Mouse (Mus musculus) heart, postnatal 0 days (tissue): ENCODE measurements around the gene Msh2. TPM values are rescaled to one million over a fixed set of nuclear protein-coding genes. Genes with fewer than 3 reads are reported as not detected.

Experiments
- ATAC-seq: fragments of 200-750 bp; cut with Nextera tagmentation; 2 replicates; pipeline ENCODE4 v1.8.0; 2017; ENCODE audit warnings: low read depth, moderate number of reproducible peaks, moderate library complexity; ENCODE audit not compliant: insufficient read depth
- DNase-seq: peaks from one replicate; pipeline ENCODE4 v3.0.0-alpha.2; 2016; ENCODE audit warnings: low spot score
- H3K27ac ChIP-seq: fragments of 300-500 bp; sonication (generic); 2 replicates; pipeline ENCODE4 v1.5.1; 2014; ENCODE audit warnings: low read depth, mild to moderate bottlenecking
- H3K27me3 ChIP-seq: fragments of 300-500 bp; sonication (generic); 2 replicates; pipeline ENCODE4 v1.6.1; 2014; ENCODE audit warnings: low read length, mixed read lengths; ENCODE audit not compliant: control insufficient read depth, insufficient read depth
- H3K36me3 ChIP-seq: fragments of 300-500 bp; sonication (generic); replicated peaks from 2 replicates; pipeline ENCODE4 v1.6.1; 2014; ENCODE audit warnings: low read length, mixed read lengths; ENCODE audit not compliant: control insufficient read depth, insufficient read depth
- H3K4me1 ChIP-seq: fragments of 300-500 bp; sonication (generic); 2 replicates; pipeline ENCODE4 v1.6.1; 2014; ENCODE audit warnings: antibody characterized with exemption; ENCODE audit not compliant: control insufficient read depth, insufficient read depth
- H3K4me2 ChIP-seq: fragments of 300-500 bp; sonication (generic); 2 replicates; pipeline ENCODE4 v1.6.1; 2014; ENCODE audit warnings: low read depth, mild to moderate bottlenecking, low read length, moderate library complexity
- H3K4me3 ChIP-seq: fragments of 300-500 bp; sonication (generic); 2 replicates; pipeline ENCODE4 v1.5.1; 2014; ENCODE audit warnings: low read depth, low read length
- H3K9ac ChIP-seq: fragments of 300-500 bp; sonication (generic); replicated peaks from 2 replicates; pipeline ENCODE4 v1.6.1; 2014; ENCODE audit warnings: low read depth, low read length, mixed read lengths
- H3K9me3 ChIP-seq: fragments of 300-500 bp; sonication (generic); replicated peaks from 2 replicates; pipeline ENCODE4 v1.6.1; 2016; ENCODE audit warnings: low read length; ENCODE audit not compliant: control insufficient read depth
- CTCF ChIP-seq: IDR thresholded peaks from 2 replicates; pipeline ENCODE4 v1.5.1; 2016; ENCODE audit warnings: antibody characterized with exemption, control low read depth, low read depth
- EP300 ChIP-seq: IDR thresholded peaks from 2 replicates; pipeline ENCODE4 v1.6.1; 2016; ENCODE audit warnings: antibody characterized with exemption, low read depth
- WGBS: fragments of 180-500 bp; shearing (Covaris S2); extraction: QIAGEN DNeasy Blood & Tissue Kit; methylation state at CpG from one replicate; pipeline ENCODE4 v1.1.7; 2014; 5-methylcytosine and 5-hydroxymethylcytosine counted together
- polyA plus RNA-seq: library from polyadenylated mRNA; unstranded; fragments of >200 nt; fragmentation: Nextera tagmentation; extraction: Ambion mirVana; gene quantifications from 2 replicates; pipeline ENCODE4 v1.2.1, GENCODE M21; 2015
- total RNA-seq: library from RNA; depleted of rRNA; stranded (reverse); fragments of >200 nt; gene quantifications from 2 replicates; pipeline ENCODE4 v1.2.3, GENCODE M21; 2014; ENCODE audit warnings: low replicate concordance

The Msh2 gene
- total and polyA plus RNA-seq, 2 experiments from 2014 or later = 18.7 to 21.8 TPM

DNA sequence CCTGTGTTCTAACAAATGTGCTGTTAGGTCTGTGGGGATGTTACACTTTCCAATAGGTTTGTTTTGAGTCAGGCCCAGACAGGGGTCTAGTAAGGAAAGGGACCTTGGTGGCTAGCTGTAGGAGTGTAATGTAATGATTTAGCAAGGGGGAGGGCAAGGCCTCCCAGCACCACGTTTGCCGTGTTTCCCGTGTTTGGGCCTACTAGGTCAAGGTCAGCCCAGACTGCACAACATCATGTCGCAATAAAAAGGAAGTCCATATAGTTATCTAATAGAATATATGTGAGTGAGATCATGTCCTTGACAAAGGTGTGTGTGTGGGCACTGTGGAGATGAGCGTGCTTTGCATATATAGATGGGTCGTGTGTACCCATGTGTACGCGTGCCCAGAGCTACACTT, 17.1 kb downstream of the Msh2 start:
- 87% methylated on average over 8 of the region's 8 CpGs for WGBS
- H3K36me3 ChIP-seq = peaks cover 40% of the 10 kb centered on the region

DNA sequence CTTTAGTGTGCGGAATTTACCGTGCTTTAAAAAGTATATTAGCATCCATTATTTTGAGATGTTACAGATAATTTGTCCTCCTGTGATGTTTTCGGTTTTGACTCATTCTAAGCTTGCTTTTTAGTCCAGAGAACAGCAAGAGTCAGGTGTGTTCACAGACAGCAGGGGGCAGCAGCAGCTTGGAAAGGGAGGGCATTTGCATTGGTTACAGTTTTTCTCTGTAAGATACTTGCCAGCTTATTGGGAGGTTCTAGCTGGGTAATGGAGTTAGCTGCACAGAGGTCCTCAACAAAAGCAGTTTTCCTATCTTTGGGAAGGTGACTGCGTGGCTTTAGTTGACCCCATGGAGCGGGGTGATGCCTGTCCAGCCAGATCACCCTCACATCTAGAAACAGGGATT, 19.8 kb downstream of the Msh2 start:
- Histone ChIP-seq H3K27me3 (no peaks in the 10 kb centered on the region), H3K27ac (no peak overlapping the region), H3K4me2 (no peak overlapping the region), H3K4me3 (no peak overlapping the region), H3K4me1 (no peaks in the 10 kb centered on the region), H3K9ac (no peak overlapping the region), H3K36me3 (peaks cover 38% of the 10 kb centered on the region), H3K9me3 (no peaks in the 10 kb centered on the region)
- DNase-seq = peak; percentile 43
- TF ChIP-seq CTCF (peak; percentile 88), EP300 (no peak)
- WGBS = 84% methylated on average over 5 of the region's 5 CpGs
- ATAC-seq = no peak

More for the DNA sequence above, 17.1 kb downstream of the Msh2 start:
- Histone ChIP-seq H3K9me3 (no peaks in the 10 kb centered on the region), H3K27ac (no peak overlapping the region), H3K27me3 (no peaks in the 10 kb centered on the region), H3K4me1 (no peaks in the 10 kb centered on the region), H3K4me2 (no peak overlapping the region), H3K4me3 (no peak overlapping the region), H3K9ac (no peak overlapping the region)
- ATAC-seq = no peak
- no peak for DNase-seq
- no peak for TF ChIP-seq CTCF
- TF ChIP-seq EP300 = no peak

DNA sequence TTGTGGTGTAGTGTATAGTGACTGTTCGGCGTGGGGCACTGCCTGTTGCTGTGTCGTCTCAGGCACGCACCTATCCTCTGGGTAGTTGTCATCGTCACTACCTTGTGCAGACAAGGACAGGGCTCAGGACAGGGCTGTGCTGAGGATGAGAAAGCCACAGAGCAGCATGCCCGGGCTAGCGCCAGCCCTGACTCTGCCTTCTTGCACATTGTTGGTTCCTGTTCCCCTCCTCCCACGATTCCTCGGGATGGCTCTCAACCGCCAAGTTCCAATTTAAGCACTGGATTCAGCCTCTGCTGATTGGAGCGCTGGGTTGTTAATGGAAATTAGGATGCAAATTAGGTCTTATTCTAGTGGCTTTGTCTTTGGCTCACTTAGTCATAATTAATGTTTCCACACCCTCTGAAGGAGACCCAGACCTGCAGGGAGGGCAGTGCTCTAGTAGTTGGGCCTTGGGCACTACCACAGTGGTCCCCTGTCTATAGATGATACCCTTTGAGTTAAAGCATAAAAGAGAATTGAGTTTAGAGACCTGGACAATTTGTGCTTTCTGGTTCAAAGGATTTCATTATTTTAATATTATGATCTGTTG, 23.8 kb downstream of the Msh2 start:
- Histone ChIP-seq H3K9ac (no peak overlapping the region), H3K36me3 (peaks cover 16% of the 10 kb centered on the region; the same call in 1 of the 2 replicates), H3K27me3 (no peaks in the 10 kb centered on the region), H3K9me3 (no peaks in the 10 kb centered on the region), H3K4me2 (no peak overlapping the region), H3K4me3 (no peak overlapping the region), H3K4me1 (no peaks in the 10 kb centered on the region), H3K27ac (no peak overlapping the region)
- no peak for ATAC-seq
- no peak for DNase-seq
- 87% methylated on average over 11 of the region's 11 CpGs for WGBS
- TF ChIP-seq EP300 (no peak), CTCF (no peak)

GRCm38 (mm10) chr17:87696814-87697213, 24.7 kb downstream of the Msh2 start:
- H3K36me3 ChIP-seq = peaks cover 13% of the 10 kb centered on the region

DNA sequence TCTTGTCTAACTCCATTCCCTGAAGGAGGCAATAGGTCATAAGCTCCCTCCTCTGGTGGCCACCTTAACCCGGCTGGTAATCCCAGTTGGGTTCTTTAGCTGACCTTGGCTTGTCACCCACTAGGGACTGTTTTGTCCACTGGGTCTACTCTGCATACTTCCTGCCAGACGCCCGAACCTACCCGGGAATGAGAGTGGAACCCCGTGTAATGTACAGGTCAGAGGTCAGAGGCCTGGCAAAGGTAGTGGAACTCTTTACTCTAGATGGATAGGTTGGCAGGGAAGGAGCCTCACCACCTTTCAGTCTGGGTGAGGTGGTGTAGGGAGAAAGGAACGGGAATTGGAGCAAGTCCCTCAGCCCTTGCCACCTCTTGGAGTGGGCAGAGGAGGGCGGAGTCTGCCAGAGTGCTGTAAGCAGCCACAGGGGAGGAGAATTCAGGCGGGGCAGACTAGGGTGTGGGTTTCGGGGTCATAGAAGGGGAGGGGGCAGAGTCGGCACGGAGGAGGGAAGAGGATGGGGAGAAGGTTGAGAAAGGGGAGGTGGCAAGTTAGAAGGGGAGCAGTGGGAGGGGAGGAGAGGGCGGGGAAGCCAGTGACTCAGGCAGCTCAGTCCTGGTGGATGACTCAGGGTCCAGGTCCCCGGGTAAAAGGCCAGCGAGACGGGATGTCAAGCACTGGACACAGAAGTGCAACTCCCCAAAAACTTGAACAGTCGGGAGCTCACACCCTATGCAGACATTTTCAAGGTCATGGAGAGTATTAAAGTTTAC, 27.1 kb downstream of the Msh2 start:
- Histone ChIP-seq H3K9ac (no peak overlapping the region), H3K27me3 (no peaks in the 10 kb centered on the region), H3K4me3 (no peak overlapping the region), H3K27ac (no peak overlapping the region), H3K4me1 (no peaks in the 10 kb centered on the region), H3K4me2 (no peak overlapping the region), H3K36me3 (peaks cover 13% of the 10 kb centered on the region), H3K9me3 (no peaks in the 10 kb centered on the region)
- no peak for TF ChIP-seq EP300
- TF ChIP-seq CTCF = no peak
- ATAC-seq = no peak
- 71% methylated on average over 16 of the region's 16 CpGs for WGBS
- DNase-seq = no peak

More at GRCm38 (mm10) chr17:87696814-87697213, 24.7 kb downstream of the Msh2 start:
- no peak for DNase-seq
- Histone ChIP-seq H3K27me3 (no peaks in the 10 kb centered on the region), H3K4me1 (no peaks in the 10 kb centered on the region), H3K9me3 (no peaks in the 10 kb centered on the region), H3K9ac (no peak overlapping the region), H3K27ac (no peak overlapping the region), H3K4me2 (no peak overlapping the region), H3K4me3 (no peak overlapping the region)
- ATAC-seq = no peak
- 79% methylated on average over 6 of the region's 6 CpGs for WGBS
- TF ChIP-seq EP300 (no peak), CTCF (no peak)

DNA sequence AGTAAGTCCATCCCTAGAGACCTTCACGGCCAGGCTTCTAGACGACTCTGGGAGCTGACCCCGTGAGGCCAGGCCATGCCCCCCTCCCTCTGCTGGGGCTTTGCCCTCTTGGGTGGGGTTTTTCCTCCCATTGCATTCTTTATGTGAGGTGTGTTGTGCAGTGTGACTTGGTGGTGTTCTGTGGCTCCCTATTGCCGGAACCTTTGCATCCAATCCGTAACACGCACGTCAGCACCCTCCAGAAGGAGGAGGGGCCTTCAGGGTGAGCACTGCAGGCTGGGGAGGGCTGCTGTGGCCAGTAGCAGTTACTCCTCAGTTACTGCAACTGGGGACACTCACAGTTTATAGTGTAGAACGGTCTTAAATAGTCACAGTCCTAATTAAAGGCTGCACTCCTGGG, 28.0 kb downstream of the Msh2 start:
- H3K27me3 ChIP-seq = no peaks in the 10 kb centered on the region
- TF ChIP-seq CTCF (no peak), EP300 (no peak)
- H3K9me3 ChIP-seq = no peaks in the 10 kb centered on the region
- no peak for ATAC-seq
- no peak overlapping the region for H3K9ac ChIP-seq
- H3K4me1 ChIP-seq = no peaks in the 10 kb centered on the region
- H3K27ac ChIP-seq = no peak overlapping the region
- peaks cover 13% of the 10 kb centered on the region for H3K36me3 ChIP-seq
- no peak overlapping the region for H3K4me3 ChIP-seq
- no peak overlapping the region for H3K4me2 ChIP-seq
- WGBS = 75% methylated on average over 8 of the region's 8 CpGs
- no peak for DNase-seq
